Mouse (Mus musculus) monocyte, adult 2 months (primary cell): Measurements from ENCODE around the gene Wtip.
"Not testable (repeated sequence)": the region's sequence is repeated elsewhere in the genome, so short reads cannot be mapped to it uniquely, and the experiment has no call there.

ENCODE experiments used
- DNase-seq, 2 experiments: peaks; one replicate each; pipeline ENCODE4 v3.0.0; 2022; ENCODE audit warnings: low spot score in 2 of 2, low read depth in 1 of 2

Wtip gene

GRCm38 (mm10) chr7:34120636-34121035, 12.4 kb downstream of the Wtip start:
- not testable (repeated sequence) for DNase-seq

- no peak for DNase-seq
Observed at GRCm38 (mm10) chr7:34116601-34117000, 16.5 kb downstream of the Wtip start.

GRCm38 (mm10) chr7:34109190-34109589, 23.9 kb downstream of the Wtip start:
- DNase-seq, result no peak

GRCm38 (mm10) chr7:34101276-34101675, 31.8 kb downstream of the Wtip start:
- DNase-seq, result no peak

- no peak for DNase-seq
Observed at GRCm38 (mm10) chr7:34100002-34100401, 33.1 kb downstream of the Wtip start.

- DNase-seq, result no peak
Observed at GRCm38 (mm10) chr7:34094911-34095481, 38.1 kb downstream of the Wtip start, which contains the start of gene Scgb1b30. Scgb1b30 (plus strand) TSS chr7:34095431.

- DNase-seq, result not testable (repeated sequence)
Observed at GRCm38 (mm10) chr7:34068132-34068531, 64.9 kb downstream of the Wtip start.
